25 mouse cellular contexts compared by ENCODE assay signal in genomic region chr2:179412966-179413365, GRCm38 (mm10). TPM values are rescaled to one million over a fixed set of nuclear protein-coding genes. Genes with fewer than 3 reads are reported as not detected.
DNase-seq lines count a peak whose midpoint lies in the region; ATAC-seq and TF ChIP-seq lines count a peak whose summit lies in the region.
"Had no signal": no experiment of that assay in that cellular context is flagged by ENCODE, and none has a peak within 500 bp of the region (broad histone marks: within the 10 kb centered on the region; RNA-seq: fewer than 3 reads in every experiment).

No protein-coding gene starts in this region.

- H3K4me1 ChIP-seq in heart, embryonic 16.5 days (ENCODE audit: control insufficient read depth, insufficient read depth, low read length), result no peaks in the 10 kb centered on the region
- H3K4me1 ChIP-seq in heart, embryonic 11.5 days (ENCODE audit: control insufficient read depth, insufficient read depth, low read length), result no peaks in the 10 kb centered on the region
- H3K4me1 ChIP-seq in lung, embryonic 14.5 days (ENCODE audit: insufficient read depth), result no peaks in the 10 kb centered on the region
- no peaks in the 10 kb centered on the region for H3K4me1 ChIP-seq in lung, postnatal 0 days (ENCODE audit: insufficient read depth, low read depth, low read length)
- H3K4me1 ChIP-seq: forebrain, embryonic 10.5 days; heart, embryonic 15.5 days had no signal

- no peak for TF ChIP-seq POLR2A in brain, embryonic 14.5 days (IDR thresholded peaks at IDR 0.05; ENCODE audit: borderline replicate concordance, extremely low read depth, insufficient read depth, insufficient read length, poor library complexity, severe bottlenecking)

- no peaks in the 10 kb centered on the region for H3K9me3 ChIP-seq in heart, embryonic 16.5 days (replicated peaks; ENCODE audit: control insufficient read depth, low read length)
- no peaks in the 10 kb centered on the region for H3K9me3 ChIP-seq in heart, embryonic 11.5 days (replicated peaks; ENCODE audit: control insufficient read depth, low read length)
- no peaks in the 10 kb centered on the region for H3K9me3 ChIP-seq in lung, embryonic 14.5 days (ENCODE audit: low read depth, low read length)
- H3K9me3 ChIP-seq in lung, postnatal 0 days (ENCODE audit: low read length), result no peaks in the 10 kb centered on the region
- H3K9me3 ChIP-seq: embryonic facial prominence, embryonic 13.5 days; forebrain, embryonic 10.5 days; forebrain, embryonic 13.5 days; heart, embryonic 15.5 days had no signal

- H3K36me3 ChIP-seq in heart, embryonic 16.5 days (ENCODE audit: control insufficient read depth, insufficient read depth), result no peaks in the 10 kb centered on the region
- no peaks in the 10 kb centered on the region for H3K36me3 ChIP-seq in heart, embryonic 11.5 days (ENCODE audit: control insufficient read depth, insufficient read depth, low read length)
- no peaks in the 10 kb centered on the region for H3K36me3 ChIP-seq in lung, embryonic 14.5 days (ENCODE audit: insufficient read depth)
- H3K36me3 ChIP-seq in lung, postnatal 0 days (ENCODE audit: insufficient read depth, low read length), result no peaks in the 10 kb centered on the region
- H3K36me3 ChIP-seq: embryonic facial prominence, embryonic 13.5 days; forebrain, embryonic 10.5 days; heart, embryonic 12.5 days; heart, embryonic 15.5 days had no signal

- H3K27ac ChIP-seq in heart, embryonic 16.5 days (ENCODE audit: low read length), result no peak overlapping the region
- H3K27ac ChIP-seq in heart, embryonic 11.5 days (ENCODE audit: low read depth, low read length), result no peak overlapping the region
- no peak overlapping the region for H3K27ac ChIP-seq in lung, embryonic 14.5 days (ENCODE audit: low read depth)
- H3K27ac ChIP-seq in lung, postnatal 0 days (ENCODE audit: low read length), result no peak overlapping the region
- H3K27ac ChIP-seq: embryonic facial prominence, embryonic 13.5 days; forebrain, embryonic 10.5 days; forebrain, embryonic 13.5 days; gastrocnemius, adult 2 months; heart, embryonic 15.5 days; hindbrain, embryonic 14.5 days; hindbrain, postnatal 0 days had no signal

- ATAC-seq in heart, embryonic 16.5 days (replicated peaks; ENCODE audit: extremely low read depth, insufficient read depth, low FRiP score), result 0 out of 2 replicates have a peak, but pooled peaks have one; percentile 14
- no peak for ATAC-seq in heart, embryonic 11.5 days (replicated peaks; ENCODE audit: insufficient number of reproducible peaks, low FRiP score, low TSS enrichment)
- ATAC-seq in lung, embryonic 14.5 days (ENCODE audit: insufficient read depth), result no peak
- no peak for ATAC-seq in lung, postnatal 0 days
- ATAC-seq: CD4-positive, CD25-positive, alpha-beta regulatory T cell, adult 4 months; forebrain, embryonic 13.5 days; forebrain, embryonic 16.5 days; hindbrain, postnatal 0 days; inflammation-experienced regulatory T-cells, adult 6 months had no signal

- TF ChIP-seq CTCF in lung, embryonic 14.5 days (IDR thresholded peaks at IDR 0.05; ENCODE audit: low read depth), result no peak
- no peak for TF ChIP-seq CTCF in lung, postnatal 0 days (IDR thresholded peaks at IDR 0.05)
- TF ChIP-seq CTCF in brain, embryonic 14.5 days (IDR thresholded peaks at IDR 0.05; ENCODE audit: borderline replicate concordance, extremely low read depth, insufficient read depth, insufficient read length), result no peak

- no peak overlapping the region for H3K4me3 ChIP-seq in heart, embryonic 16.5 days (ENCODE audit: low read length)
- H3K4me3 ChIP-seq in heart, embryonic 11.5 days (ENCODE audit: low read depth, low read length), result no peak overlapping the region
- no peak overlapping the region for H3K4me3 ChIP-seq in lung, embryonic 14.5 days (ENCODE audit: low read depth, low read length)
- H3K4me3 ChIP-seq in lung, postnatal 0 days (ENCODE audit: low read depth, low read length), result no peak overlapping the region
- H3K4me3 ChIP-seq: embryonic facial prominence, embryonic 13.5 days; forebrain, embryonic 10.5 days; forebrain, embryonic 13.5 days; gastrocnemius, adult 2 months; heart, embryonic 12.5 days; heart, embryonic 15.5 days had no signal

- no peak for TF ChIP-seq EP300 in lung, postnatal 0 days (IDR thresholded peaks at IDR 0.05)

- DNase-seq in lung, embryonic 14.5 days, result peak; percentile 19
- DNase-seq in lung, postnatal 0 days (ENCODE audit: low spot score), result no peak
- peak; percentile 42 for DNase-seq in brain, embryonic 14.5 days (ENCODE audit: low read depth)
- DNase-seq in retina, postnatal 7 days (ENCODE audit: low read depth, low spot score), result peak; percentile 21
- DNase-seq: adrenal gland, adult 2 months; adrenal gland, postnatal 14 days; cerebellum, adult 11-12 months; cerebellum, adult 8-10 months; gastrocnemius, adult 2 months; gastrocnemius, postnatal 14 days; heart, postnatal 14 days; heart, postnatal 4 days had no signal

- no peaks in the 10 kb centered on the region for H3K27me3 ChIP-seq in heart, embryonic 16.5 days (ENCODE audit: control insufficient read depth, insufficient read depth, low read length)
- no peaks in the 10 kb centered on the region for H3K27me3 ChIP-seq in heart, embryonic 11.5 days (ENCODE audit: control insufficient read depth, insufficient read depth, low read length)
- H3K27me3 ChIP-seq in lung, embryonic 14.5 days (ENCODE audit: insufficient read depth, low read length), result no peaks in the 10 kb centered on the region
- no peaks in the 10 kb centered on the region for H3K27me3 ChIP-seq in lung, postnatal 0 days (replicated peaks; ENCODE audit: insufficient read depth, low read length)
- H3K27me3 ChIP-seq: forebrain, embryonic 13.5 days; heart, embryonic 12.5 days; heart, embryonic 15.5 days had no signal

- WGBS in heart, embryonic 16.5 days, result 62% methylated on average over 2 of the region's 2 CpGs
- 71% methylated on average over 2 of the region's 2 CpGs for WGBS in heart, embryonic 11.5 days (ENCODE audit: insufficient replicate concordance)
- whole genome bisulfite sequencing in lung, embryonic 14.5 days, result 51% methylated on average over 2 of the region's 2 CpGs
- WGBS in lung, postnatal 0 days, result 56% methylated on average over 2 of the region's 2 CpGs

- no peak overlapping the region for H3K9ac ChIP-seq in heart, embryonic 16.5 days (ENCODE audit: low read length)
- no peak overlapping the region for H3K9ac ChIP-seq in heart, embryonic 11.5 days (ENCODE audit: low read depth, low read length)
- no peak overlapping the region for H3K9ac ChIP-seq in lung, embryonic 14.5 days
- no peak overlapping the region for H3K9ac ChIP-seq in lung, postnatal 0 days (replicated peaks; ENCODE audit: low read depth)
- H3K9ac ChIP-seq: embryonic facial prominence, embryonic 13.5 days; forebrain, embryonic 13.5 days; heart, embryonic 12.5 days; heart, embryonic 15.5 days; hindbrain, embryonic 14.5 days had no signal

- no peak overlapping the region for H3K4me2 ChIP-seq in heart, embryonic 16.5 days (ENCODE audit: low read depth, low read length)
- no peak overlapping the region for H3K4me2 ChIP-seq in heart, embryonic 11.5 days
- no peak overlapping the region for H3K4me2 ChIP-seq in lung, embryonic 14.5 days
- H3K4me2 ChIP-seq in lung, postnatal 0 days (replicated peaks; ENCODE audit: low read depth, low read length), result no peak overlapping the region
- H3K4me2 ChIP-seq: embryonic facial prominence, embryonic 13.5 days; forebrain, embryonic 13.5 days; heart, embryonic 12.5 days; heart, embryonic 15.5 days; hindbrain, embryonic 14.5 days had no signal

RNA-seq across cellular contexts. Expression of gene Cdh4, which starts 29.3 kb away (rescaled TPM):
- 3.5 and 6.5 TPM in 2 replicates for polyA plus RNA-seq in heart, embryonic 16.5 days (2015; fragmentation: Nextera tagmentation; extraction: Ambion mirVana)
- polyA plus RNA-seq in heart, embryonic 11.5 days (2014; fragmentation: Nextera tagmentation; extraction: Ambion mirVana), result 0.56 and 0.75 TPM in 2 replicates
- polyA plus RNA-seq in lung, embryonic 14.5 days (2014; fragmentation: Nextera tagmentation; extraction: Ambion mirVana), result 4.9 and 5.2 TPM in 2 replicates
- 2.6 and 3.4 TPM in 2 replicates for polyA plus RNA-seq in lung, postnatal 0 days (2015; fragmentation: Nextera tagmentation; extraction: Ambion mirVana)
- polyA plus RNA-seq in brain, embryonic 14.5 days (2012; rRNA removed), result 32.0 and 48.4 TPM in 2 replicates
- polyA plus RNA-seq: C2C12; CD4-positive, CD25-positive, alpha-beta regulatory T cell, adult 4 months; inflammation-experienced regulatory T-cells, adult 6 months had no signal
